Mouse (Mus musculus): Measurements from ENCODE around the gene Dnah1.

DNA sequence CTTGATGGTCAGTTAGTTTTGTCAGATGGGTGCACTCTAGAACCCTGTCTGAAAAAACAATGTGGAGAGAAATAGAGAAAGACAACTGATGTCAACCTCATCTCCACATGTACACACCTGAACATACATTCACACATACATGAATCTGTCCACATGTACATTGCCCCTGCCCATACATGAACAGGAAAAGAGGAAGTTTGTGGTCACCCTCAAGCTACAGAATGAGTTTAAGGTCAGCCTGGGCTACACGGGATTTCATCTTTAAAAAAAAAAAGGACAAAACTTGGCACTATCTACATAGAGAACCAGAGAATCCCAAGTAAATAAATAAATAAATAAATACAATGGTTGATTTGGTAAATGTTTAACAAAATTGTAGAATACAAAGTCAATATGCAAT lies 78.9 kb downstream of the Dnah1 start:
- TF ChIP-seq CTCF (IDR thresholded peaks at IDR 0.05; ENCODE audit: low read depth), result no peak
- TF ChIP-seq EP300 (optimal IDR thresholded peaks at IDR 0.05), result no peak

Data from stomach, postnatal 0 days (tissue).